Mouse (Mus musculus): ENCODE measurements around the gene Slirp.
A peak's percentile ranks its signal among the peaks of the same experiment; 100 is the strongest.
"Not testable (repeated sequence)": the region's sequence is repeated elsewhere in the genome, so short reads cannot be mapped to it uniquely, and the experiment has no call there.

Gene Slirp

DNA sequence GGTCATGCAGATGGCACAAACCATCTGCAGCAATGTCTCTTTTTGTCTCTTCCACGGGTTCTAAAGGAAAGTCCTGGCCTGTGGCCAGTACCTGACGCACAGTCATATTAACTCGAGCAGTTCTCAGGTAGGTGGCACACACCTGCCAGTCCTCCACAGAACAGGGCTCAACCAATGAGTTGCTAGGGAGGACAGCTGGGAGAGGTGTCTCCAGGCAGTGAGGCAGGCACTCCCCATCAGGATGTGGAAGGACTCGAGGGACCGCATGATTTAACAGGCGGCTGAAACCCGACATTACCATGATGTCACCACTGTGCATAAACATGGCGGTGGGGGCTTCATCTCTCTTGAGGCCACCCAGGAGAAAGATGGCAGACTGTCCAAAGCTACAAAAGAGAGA lies 14.8 kb upstream of the Slirp start:
- DNase-seq (ENCODE audit: low spot score): no peak

DNA sequence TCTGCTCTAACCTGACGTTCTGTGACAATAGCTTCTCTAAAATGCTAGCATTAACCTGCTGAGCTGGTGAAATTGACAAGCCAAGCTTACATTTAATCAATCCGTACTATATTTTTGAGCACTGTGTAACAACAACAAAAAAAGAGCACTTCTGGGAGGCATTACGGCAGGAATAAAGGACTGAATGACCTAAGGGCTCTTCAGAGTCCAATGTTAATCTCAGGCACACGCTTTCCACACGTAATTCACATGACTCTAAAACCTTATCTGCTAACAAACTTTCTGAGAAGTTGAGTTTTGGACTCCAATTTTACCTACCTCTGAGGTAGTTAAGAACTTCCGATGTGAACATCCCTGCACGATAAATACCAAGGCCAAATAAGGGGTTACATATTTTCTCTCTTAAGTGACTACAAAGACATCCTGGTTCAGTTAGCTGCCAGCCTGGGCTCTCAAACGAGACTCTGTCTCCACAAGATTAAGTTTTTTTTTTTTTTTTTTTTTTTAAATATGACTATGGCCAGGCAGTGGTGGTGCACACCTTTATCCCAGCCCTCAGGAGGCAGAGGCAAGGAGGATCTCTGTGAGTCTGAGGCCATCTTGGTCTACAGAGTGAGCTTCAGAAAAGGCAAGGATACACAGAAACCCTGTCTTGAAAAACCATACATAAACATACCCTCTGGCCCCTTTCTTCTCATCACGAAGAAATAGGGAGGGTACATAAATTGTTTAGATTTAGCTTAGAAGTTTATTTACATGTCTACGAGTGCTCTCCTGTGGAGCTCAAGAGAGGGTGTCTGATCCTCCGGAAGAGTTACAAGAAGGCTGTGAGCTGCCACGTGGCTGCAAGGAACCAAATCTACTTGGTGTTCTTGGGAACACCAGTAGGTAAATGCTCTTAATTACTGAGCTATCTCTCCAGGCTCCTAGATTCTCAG lies 1.2 kb upstream of the Slirp start:
- DNase-seq (ENCODE audit: low spot score): no peak

DNA sequence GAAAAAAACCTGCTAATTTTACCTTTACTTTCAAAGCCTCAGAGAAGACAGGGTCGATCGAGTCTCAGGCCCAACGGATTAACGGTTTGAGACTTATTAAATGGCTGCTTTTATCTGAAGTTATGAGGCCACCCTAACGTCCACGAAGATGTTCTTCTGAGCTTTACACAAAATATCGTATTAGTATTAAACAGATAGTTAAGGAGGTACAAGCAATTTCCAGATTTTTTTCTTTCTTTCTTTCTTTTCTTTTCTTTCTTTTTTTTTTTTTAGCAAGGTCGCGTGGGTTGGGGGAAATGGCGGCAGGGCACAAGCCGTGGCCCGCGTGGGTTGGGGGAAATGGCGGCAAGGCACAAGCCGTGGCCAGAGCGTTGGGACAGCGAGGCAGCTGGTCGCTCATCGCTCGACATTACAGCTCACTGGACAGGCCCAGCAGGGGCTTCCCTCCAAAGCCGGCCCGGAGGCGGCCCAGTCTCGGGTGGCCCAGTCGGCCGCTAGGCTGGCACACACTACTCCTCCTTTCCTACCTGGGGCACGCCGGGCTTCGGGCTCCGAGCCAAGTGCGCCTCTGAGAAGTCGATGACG lies 489 bp upstream of the Slirp start:
- no peak for DNase-seq (ENCODE audit: low spot score)

DNA sequence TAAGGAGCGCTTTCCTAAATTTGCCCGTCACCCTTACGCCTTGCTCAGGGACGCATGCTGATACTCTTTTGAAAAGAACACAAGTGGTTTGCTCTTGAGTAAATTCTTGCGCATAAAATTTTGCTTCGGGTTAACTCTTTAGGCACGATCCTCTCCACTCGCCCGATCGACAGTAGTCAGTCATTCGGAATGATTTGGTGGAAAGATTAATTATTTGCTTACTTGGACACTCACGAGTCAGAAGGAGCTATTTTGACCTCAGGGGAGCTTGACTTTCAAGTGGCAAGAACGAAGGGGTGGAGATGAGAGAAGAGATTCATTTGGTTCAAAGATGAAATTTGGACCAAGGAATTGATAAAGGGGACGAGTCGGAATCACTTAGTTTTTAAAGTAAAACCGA lies 515 bp downstream of the Slirp start:
- no peak for DNase-seq (ENCODE audit: low spot score)

DNA sequence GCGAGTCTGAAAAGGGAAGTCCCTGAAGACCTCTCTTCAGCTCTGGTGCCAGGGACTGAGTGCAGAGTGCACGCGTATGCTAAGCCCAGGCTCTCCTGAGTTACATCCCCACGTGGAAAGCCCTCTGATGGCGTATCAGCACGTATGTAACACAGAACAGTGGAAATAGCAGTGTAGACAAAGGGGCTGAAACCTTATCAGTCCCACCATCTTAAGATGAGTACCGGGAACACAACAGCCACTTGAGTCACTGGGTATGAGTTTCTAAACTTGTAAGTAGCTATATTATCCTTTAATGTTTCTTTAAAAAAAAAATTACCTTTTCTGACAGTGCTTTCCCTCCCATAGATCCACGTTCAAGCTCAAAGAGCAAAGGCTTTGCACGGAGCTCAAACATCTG lies 5.8 kb downstream of the Slirp start:
- no peak for DNase-seq (ENCODE audit: low spot score)

DNA sequence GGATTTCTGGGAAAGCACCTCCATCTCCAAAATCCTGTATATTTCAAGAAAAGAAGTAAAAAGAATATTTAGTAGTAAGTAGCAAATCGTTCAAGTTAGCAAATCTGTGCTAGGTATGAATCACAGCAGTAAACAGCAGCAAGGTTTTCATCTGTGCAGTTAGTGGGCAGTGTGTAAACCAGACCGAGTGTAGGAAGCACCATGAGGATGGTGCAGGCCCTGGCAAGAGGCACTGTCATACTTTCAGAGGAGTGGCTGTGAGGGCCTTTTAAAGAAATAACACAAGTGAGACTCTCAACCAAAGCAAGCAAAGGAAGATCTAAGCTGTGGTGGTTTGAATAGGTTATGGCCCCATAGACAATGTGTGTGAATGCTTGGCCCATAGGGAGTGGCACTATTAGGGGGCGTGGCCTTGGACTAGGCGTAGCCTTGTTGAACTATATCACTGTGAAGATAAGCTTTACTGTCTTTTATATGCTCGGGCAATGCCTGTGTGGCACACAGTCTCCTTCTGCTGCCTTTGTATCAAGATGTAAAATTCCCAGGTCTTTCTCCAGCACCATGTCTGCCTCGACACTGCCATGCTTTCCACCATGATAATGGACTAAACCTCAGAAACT lies 21.1 kb downstream of the Slirp start:
- no peak for DNase-seq (ENCODE audit: low spot score)

DNA sequence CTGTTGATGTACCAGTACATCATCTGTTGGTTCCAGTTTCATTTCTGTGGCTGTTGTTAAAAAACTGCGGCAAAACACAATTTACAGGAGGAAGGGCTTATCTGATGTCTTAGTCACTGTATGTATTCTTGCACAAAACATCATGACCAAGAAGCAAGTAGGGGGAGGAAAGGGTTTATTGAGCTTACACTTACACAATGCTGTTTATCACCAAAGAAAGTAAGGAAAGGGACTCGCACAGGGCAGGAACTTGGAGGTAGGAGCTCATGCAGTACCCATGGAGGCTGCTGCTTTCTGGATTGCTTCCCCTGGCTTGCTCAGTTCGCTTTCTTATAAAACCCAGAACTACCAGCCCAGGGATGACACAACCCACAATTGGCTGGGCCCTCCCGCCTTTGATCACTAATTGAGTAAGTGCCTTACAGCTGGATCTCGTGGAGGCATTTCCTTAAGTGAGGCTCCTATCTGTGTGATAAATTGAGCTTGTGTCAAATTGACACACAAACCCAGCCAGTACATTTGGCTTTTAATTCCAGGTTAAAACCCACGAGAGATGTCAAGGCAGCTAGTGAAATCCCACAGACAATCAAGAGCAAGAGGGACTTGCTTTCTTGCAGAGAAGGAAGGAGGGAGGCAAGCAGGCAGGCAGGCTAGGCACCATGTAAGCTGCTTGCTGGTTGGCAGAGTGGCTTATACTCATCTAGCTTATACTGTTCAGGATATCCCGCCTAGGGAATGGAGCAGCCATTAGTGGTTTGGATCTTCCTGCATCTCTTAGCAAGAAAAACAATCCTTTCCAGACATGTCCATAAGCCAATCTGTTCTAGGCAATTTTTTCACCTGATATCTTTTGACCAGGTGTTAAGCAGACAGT lies 26.8 kb downstream of the Slirp start:
- no peak for DNase-seq (ENCODE audit: low spot score)

DNA sequence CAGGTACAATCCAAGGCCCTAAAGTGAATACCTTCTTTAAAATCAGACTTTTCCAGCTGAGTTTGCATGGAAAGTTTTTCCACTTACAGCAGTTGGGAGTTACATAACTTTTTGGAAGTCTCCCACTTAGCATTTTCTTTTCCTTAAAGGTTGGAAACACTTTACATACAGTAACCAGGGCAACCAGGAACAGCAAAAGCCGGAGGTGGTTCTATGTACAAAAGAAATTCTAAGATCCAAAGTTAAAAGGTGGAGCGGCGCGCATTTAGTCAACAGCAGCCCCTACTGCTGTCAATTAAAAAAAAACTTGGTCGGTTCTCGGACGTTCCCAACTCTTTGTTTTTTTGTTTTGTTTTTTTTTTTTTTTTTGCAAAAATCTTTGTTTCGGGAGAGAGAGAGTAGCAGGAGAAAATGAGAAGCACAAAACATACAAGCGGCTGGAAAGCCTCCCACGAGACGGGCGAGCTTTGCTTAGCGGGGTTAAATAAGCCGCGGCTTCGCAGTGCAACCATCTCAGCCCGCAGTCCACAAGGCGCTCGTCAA lies 27.8 kb downstream of the Slirp start:
- no peak for DNase-seq (ENCODE audit: low spot score)

DNA sequence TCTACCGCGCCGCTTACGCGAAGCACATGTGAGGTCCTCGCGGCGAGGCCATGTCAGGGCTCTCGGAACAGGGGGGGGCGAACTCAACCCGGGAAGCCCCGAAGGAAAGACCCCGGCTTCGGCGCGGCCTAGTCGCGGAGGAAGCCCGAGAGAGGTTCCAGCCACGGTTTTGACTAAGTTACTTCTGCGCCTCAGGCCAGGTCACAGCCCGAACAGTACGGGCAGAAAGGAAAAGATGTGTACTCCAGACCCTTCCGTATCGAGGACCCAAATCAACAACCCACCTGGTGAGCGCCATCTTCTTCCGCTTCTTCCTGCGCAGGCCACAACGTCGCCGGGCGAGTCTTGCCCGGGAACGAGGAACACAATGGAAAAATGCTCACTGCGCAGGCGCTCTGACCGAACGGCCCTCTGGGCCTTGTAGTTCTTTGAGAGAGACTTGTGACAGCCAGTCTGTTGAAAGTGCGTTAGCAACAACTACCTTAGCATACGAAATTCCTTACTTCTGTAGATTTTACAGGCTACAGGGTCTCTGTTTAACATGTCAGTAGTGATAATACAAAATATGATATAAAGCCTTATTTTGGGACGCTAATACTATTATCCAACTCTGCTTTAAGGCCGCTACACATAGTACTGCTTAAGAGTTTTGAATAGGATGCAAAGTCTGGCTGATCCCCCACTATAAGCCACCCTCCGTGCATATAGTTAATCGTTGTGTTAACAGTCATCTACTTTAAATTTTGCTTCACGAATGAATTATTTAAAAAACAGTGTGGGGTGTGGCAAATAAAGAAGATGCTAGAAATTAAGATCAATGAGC lies 28.5 kb downstream of the Slirp start, which contains the start of gene Snw1:
TSS of gene Snw1 (minus strand) at position 311 of the 823 bp plus-strand sequence.
- DNase-seq (ENCODE audit: low spot score): peak; percentile 75

DNA sequence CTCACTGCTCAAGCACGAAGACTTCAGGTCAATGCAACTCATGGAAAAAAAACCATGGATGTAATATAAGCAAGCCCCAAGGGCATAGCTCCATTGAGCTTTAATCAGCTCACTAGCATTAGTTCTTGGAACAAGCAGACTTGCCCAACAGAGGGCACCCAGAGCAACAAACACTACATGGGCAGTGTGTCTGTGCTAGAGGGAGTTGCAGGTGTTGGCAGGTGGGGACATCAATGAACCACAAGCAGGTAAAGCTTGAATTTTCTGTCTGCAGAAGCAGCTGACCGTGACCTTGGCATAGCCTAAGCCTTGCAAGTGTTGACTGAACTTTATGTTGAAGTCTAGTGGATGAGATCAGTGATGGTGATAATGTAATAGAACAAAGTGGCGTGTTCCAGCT lies 31.1 kb downstream of the Slirp start:
- no peak for DNase-seq (ENCODE audit: low spot score)

DNA sequence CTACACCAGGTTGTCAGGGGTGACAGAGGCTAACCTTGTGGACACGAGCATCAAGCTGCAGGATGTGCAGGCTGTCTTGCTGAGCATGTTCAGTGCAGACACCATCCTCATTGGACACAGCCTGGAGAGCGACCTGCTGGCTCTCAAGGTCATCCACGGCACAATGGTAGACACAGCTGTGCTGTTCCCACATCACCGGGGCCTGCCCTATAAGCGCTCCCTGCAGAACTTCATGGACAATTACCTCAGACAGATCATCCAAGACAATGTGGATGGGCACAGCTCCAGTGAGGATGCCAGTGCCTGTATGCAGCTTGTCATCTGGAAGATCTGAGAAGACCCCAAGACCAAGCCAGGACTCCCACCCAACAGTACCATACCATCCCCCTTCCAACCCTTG lies 38.8 kb downstream of the Slirp start:
- DNase-seq (ENCODE audit: low spot score): not testable (repeated sequence)

DNA sequence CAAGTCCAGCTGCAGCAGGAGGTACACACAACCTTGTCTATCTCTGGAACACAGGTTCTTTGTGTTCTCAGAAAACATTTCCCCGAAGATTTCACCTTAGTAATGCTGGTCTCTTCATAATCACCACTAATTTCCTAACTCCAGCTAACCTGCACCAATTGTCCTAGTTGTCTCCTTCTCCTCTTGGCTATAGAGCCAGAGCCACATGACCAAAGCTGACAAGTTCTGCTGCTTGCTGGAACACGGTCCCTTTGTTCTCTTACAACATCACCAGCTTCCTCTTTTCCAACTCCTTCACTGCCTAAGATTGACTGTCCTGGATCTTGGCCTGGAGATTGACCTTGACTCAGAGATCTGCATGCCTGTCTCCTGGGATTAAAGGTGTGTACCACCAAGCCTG lies 45.0 kb downstream of the Slirp start:
- not testable (repeated sequence) for DNase-seq (ENCODE audit: low spot score)

DNA sequence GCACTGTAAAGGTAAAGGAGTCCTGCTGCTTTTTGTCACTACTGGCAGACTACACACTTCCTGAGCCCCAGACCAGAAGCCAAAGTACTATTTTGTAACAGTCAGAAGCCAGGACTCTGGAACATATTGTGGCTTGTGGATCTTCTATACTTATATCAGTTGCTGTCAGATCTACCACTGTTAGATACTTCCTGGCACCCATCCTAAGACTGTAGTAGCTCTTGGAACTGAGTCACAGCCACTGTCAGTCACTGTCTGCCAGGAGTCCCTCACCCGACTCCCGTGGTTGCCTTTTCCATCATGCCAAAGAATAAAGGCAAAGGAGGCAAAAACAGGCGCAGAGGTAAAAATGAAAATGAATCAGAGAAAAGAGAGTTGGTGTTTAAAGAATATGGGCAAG lies 50.7 kb downstream of the Slirp start, which contains the start of gene Gm5788:
TSS of gene Gm5788 (plus strand) at position 301 of the 400 bp plus-strand sequence.
- DNase-seq (ENCODE audit: low spot score): not testable (repeated sequence)

All from ovary, postnatal 10 days (tissue).